Comparison of ENCODE assay signal across 8 mouse cellular contexts in the genomic region with DNA sequence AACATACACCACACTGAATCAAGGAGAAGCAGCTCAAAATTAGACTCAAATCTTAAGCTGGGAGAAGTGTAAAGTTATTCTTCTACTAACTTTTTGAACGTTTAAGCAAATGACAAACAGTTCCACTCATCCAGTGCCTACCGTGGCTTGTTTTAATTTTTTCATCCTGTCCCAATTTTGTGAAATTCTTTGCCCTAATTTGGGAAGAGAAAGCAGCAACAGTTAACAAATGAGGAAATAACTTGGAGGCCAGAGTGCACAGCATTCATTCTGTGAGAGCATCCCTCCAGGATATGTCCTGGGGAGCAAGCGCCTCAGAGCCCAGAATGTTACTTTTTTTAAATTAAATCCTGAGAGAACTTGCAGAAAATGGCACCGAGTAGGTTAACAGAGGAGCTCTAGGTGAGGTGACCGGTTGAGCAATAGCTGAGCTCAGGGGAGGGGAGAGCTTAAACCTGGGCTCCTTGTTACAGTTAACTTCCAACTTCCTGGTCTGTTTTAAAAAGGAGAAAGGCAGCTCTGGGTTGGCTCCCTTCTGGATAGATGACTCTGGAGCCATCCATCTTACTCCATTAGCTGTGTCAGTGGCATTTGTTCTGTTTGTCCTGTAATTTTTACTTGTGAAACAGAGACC. TPM values are rescaled to one million over a fixed set of nuclear protein-coding genes. Genes with fewer than 3 reads are reported as not detected.
DNase-seq lines count a peak whose midpoint lies in the region; ATAC-seq and TF ChIP-seq lines count a peak whose summit lies in the region.

No protein-coding gene starts in this region.

- no peaks in the 10 kb centered on the region for H3K27me3 ChIP-seq in kidney, embryonic 16.5 days (ENCODE audit: insufficient read depth, low read length)
- no peaks in the 10 kb centered on the region for H3K27me3 ChIP-seq in embryonic facial prominence, embryonic 11.5 days (ENCODE audit: control insufficient read depth, insufficient read depth, low read length)
- no peaks in the 10 kb centered on the region for H3K27me3 ChIP-seq in intestine, embryonic 16.5 days (replicated peaks; ENCODE audit: control insufficient read depth, insufficient read depth, low read length)
- no peaks in the 10 kb centered on the region for H3K27me3 ChIP-seq in myocyte (ENCODE audit: control insufficient read depth, insufficient read depth, insufficient read length)

- H3K9ac ChIP-seq in kidney, embryonic 16.5 days (replicated peaks; ENCODE audit: low read length), result peak overlapping the region; percentile 85; the same call in 1 of the 2 replicates
- peak overlapping the region; percentile 87; the same call in 1 of the 2 replicates for H3K9ac ChIP-seq in embryonic facial prominence, embryonic 11.5 days (replicated peaks; ENCODE audit: low read length)
- H3K9ac ChIP-seq in intestine, embryonic 16.5 days (ENCODE audit: low read depth, low read length), result peak overlapping the region; percentile 91

- no peak for DNase-seq in kidney, postnatal 25 days
- DNase-seq in embryonic facial prominence, embryonic 11.5 days (ENCODE audit: low spot score), result no peak
- no peak for DNase-seq in thymus, postnatal 0 days (ENCODE audit: low spot score)
- no peak for DNase-seq in layer of hippocampus, adult 11-12 months (ENCODE audit: low spot score)
- DNase-seq in embryo, embryonic 11 days, result no peak

- H3K4me3 ChIP-seq in kidney, embryonic 16.5 days (ENCODE audit: low read length), result peak overlapping the region; percentile 89
- no peak overlapping the region; the same call in 1 of the 2 replicates for H3K4me3 ChIP-seq in embryonic facial prominence, embryonic 11.5 days (ENCODE audit: low read depth, low read length)
- peak overlapping the region; percentile 93 for H3K4me3 ChIP-seq in intestine, embryonic 16.5 days (ENCODE audit: low read length)
- H3K4me3 ChIP-seq in myocyte, result peak overlapping the region; percentile 85

- H3K79me2 ChIP-seq in myocyte (ENCODE audit: control insufficient read depth, insufficient read depth), result peaks cover 34% of the 10 kb centered on the region

- 58% methylated on average over 5 of the region's 5 CpGs for WGBS in kidney, embryonic 16.5 days
- WGBS in embryonic facial prominence, embryonic 11.5 days, result 58% methylated on average over 5 of the region's 5 CpGs
- WGBS in intestine, embryonic 16.5 days, result 62% methylated on average over 5 of the region's 5 CpGs

- no peak for TF ChIP-seq POLR2A in myocyte (IDR thresholded peaks at IDR 0.05; ENCODE audit: insufficient read length, low read depth)

- peaks cover 18% of the 10 kb centered on the region for H3K36me3 ChIP-seq in kidney, embryonic 16.5 days (ENCODE audit: insufficient read depth, low read length)
- peaks cover 3% of the 10 kb centered on the region; the same call in 1 of the 2 replicates for H3K36me3 ChIP-seq in embryonic facial prominence, embryonic 11.5 days (replicated peaks; ENCODE audit: control insufficient read depth, insufficient read depth, low read depth, low read length)
- H3K36me3 ChIP-seq in intestine, embryonic 16.5 days (ENCODE audit: control insufficient read depth, insufficient read depth, low read length), result 0 out of 2 replicates have a peak, but pooled peaks cover 3% of the 10 kb centered on the region
- peaks cover 29% of the 10 kb centered on the region for H3K36me3 ChIP-seq in myocyte (ENCODE audit: control insufficient read depth, insufficient read depth)

- peaks cover 19% of the 10 kb centered on the region for H3K4me1 ChIP-seq in kidney, embryonic 16.5 days (ENCODE audit: insufficient read depth, low read length)
- H3K4me1 ChIP-seq in embryonic facial prominence, embryonic 11.5 days (ENCODE audit: control insufficient read depth, insufficient read depth, low read length), result peaks cover 2% of the 10 kb centered on the region; the same call in 1 of the 2 replicates
- peaks cover 11% of the 10 kb centered on the region; the same call in 1 of the 2 replicates for H3K4me1 ChIP-seq in intestine, embryonic 16.5 days (ENCODE audit: control insufficient read depth, insufficient read depth, low read length)

- H3K4me2 ChIP-seq in kidney, embryonic 16.5 days (replicated peaks; ENCODE audit: low read depth, low read length), result peak overlapping the region; percentile 92
- peak overlapping the region; percentile 59; the same call in 1 of the 2 replicates for H3K4me2 ChIP-seq in embryonic facial prominence, embryonic 11.5 days (ENCODE audit: low read depth, low read length)
- H3K4me2 ChIP-seq in intestine, embryonic 16.5 days (ENCODE audit: low read depth, low read length), result peak overlapping the region; percentile 71
- peak overlapping the region; percentile 95 for H3K4me2 ChIP-seq in myocyte (ENCODE audit: low read depth)

- ATAC-seq in kidney, embryonic 16.5 days (ENCODE audit: low FRiP score, low TSS enrichment), result no peak
- no peak for ATAC-seq in embryonic facial prominence, embryonic 11.5 days (replicated peaks; ENCODE audit: insufficient number of reproducible peaks, low FRiP score, low TSS enrichment, low read depth)
- ATAC-seq in intestine, embryonic 16.5 days, result no peak

- no peak overlapping the region for H3K27ac ChIP-seq in kidney, embryonic 16.5 days (ENCODE audit: low read length)
- H3K27ac ChIP-seq in embryonic facial prominence, embryonic 11.5 days (replicated peaks; ENCODE audit: low read depth, low read length), result no peak overlapping the region
- H3K27ac ChIP-seq in intestine, embryonic 16.5 days (ENCODE audit: low read length), result no peak overlapping the region

- no peak overlapping the region for H3ac ChIP-seq in myocyte (ENCODE audit: control insufficient read depth, insufficient read length)

- H3K9me3 ChIP-seq in kidney, embryonic 16.5 days (ENCODE audit: low read length), result no peaks in the 10 kb centered on the region
- H3K9me3 ChIP-seq in embryonic facial prominence, embryonic 11.5 days (replicated peaks; ENCODE audit: control insufficient read depth, low read length), result no peaks in the 10 kb centered on the region
- H3K9me3 ChIP-seq in intestine, embryonic 16.5 days (ENCODE audit: control insufficient read depth, low read length), result no peaks in the 10 kb centered on the region

TF ChIP-seq in myocyte, 11 proteins besides CTCF, POLR2A, EP300 and RAD21:
- TF ChIP-seq MYOD1 (IDR thresholded peaks at IDR 0.05; ENCODE audit: control insufficient read depth in 1 of 3, insufficient read length in 2 of 3, low read depth in 2 of 3), result no peak
- no peak for TF ChIP-seq MAX (IDR thresholded peaks at IDR 0.05; ENCODE audit: low read depth)

RNA-seq across cellular contexts. Expression of gene M6pr, which starts 1.8 kb away (rescaled TPM):
- 129 and 138 TPM in 2 replicates for polyA plus RNA-seq in kidney, embryonic 16.5 days (2015; fragmentation: Nextera tagmentation; extraction: Ambion mirVana)
- 85.0 and 85.6 TPM in 2 replicates for polyA plus RNA-seq in embryonic facial prominence, embryonic 11.5 days (2014; fragmentation: Nextera tagmentation; extraction: Ambion mirVana)
- polyA plus RNA-seq in intestine, embryonic 16.5 days (2015; fragmentation: Nextera tagmentation; extraction: Ambion mirVana), result 142 and 147 TPM in 2 replicates
- 58.8 TPM for polyA plus RNA-seq in myocyte (2012; fragmentation: generic; extraction: Trizol)
- 136 and 144 TPM in 2 replicates for polyA plus RNA-seq in thymus, postnatal 0 days (2015; fragmentation: Nextera tagmentation; extraction: Ambion mirVana)

RNA-seq across cellular contexts. Expression of gene Klrg1, which starts 27.6 kb away (rescaled TPM):
- not detected in 2 replicates for polyA plus RNA-seq in kidney, embryonic 16.5 days (2015; fragmentation: Nextera tagmentation; extraction: Ambion mirVana)
- polyA plus RNA-seq in embryonic facial prominence, embryonic 11.5 days (2014; fragmentation: Nextera tagmentation; extraction: Ambion mirVana), result not detected in 2 replicates
- not detected in 2 replicates for polyA plus RNA-seq in intestine, embryonic 16.5 days (2015; fragmentation: Nextera tagmentation; extraction: Ambion mirVana)
- polyA plus RNA-seq in myocyte (2012; fragmentation: generic; extraction: Trizol), result not detected
- 0.53 and 0.55 TPM in 2 replicates for polyA plus RNA-seq in thymus, postnatal 0 days (2015; fragmentation: Nextera tagmentation; extraction: Ambion mirVana)

RNA-seq across cellular contexts. Expression of gene Phc1, which starts 30.1 kb away (rescaled TPM):
- polyA plus RNA-seq in kidney, embryonic 16.5 days (2015; fragmentation: Nextera tagmentation; extraction: Ambion mirVana), result 17.9 and 21.8 TPM in 2 replicates
- 29.1 and 29.6 TPM in 2 replicates for polyA plus RNA-seq in embryonic facial prominence, embryonic 11.5 days (2014; fragmentation: Nextera tagmentation; extraction: Ambion mirVana)
- polyA plus RNA-seq in intestine, embryonic 16.5 days (2015; fragmentation: Nextera tagmentation; extraction: Ambion mirVana), result 7.2 and 7.4 TPM in 2 replicates
- 15.5 TPM for polyA plus RNA-seq in myocyte (2012; fragmentation: generic; extraction: Trizol)
- polyA plus RNA-seq in thymus, postnatal 0 days (2015; fragmentation: Nextera tagmentation; extraction: Ambion mirVana), result 10.0 and 10.1 TPM in 2 replicates
